Mouse (Mus musculus): ENCODE data around the gene Cmklr1. TPM values are rescaled to one million over a fixed set of nuclear protein-coding genes. Genes with fewer than 3 reads are reported as not detected.

Gene Cmklr1
- polyA plus RNA-seq, 1 experiment from 2014 or later: 63.8 TPM

- Histone ChIP-seq H3K4me1 (ENCODE audit: insufficient read depth, low read depth, low read length) (no peaks in the 10 kb centered on the region), H3K4me2 (replicated peaks; ENCODE audit: low read depth, low read length) (no peak overlapping the region), H3K9me3 (ENCODE audit: low read length) (no peaks in the 10 kb centered on the region), H3K27ac (ENCODE audit: low read length) (no peak overlapping the region), H3K27me3 (replicated peaks; ENCODE audit: insufficient read depth, low read length) (no peaks in the 10 kb centered on the region), H3K4me3 (ENCODE audit: low read depth, low read length) (no peak overlapping the region), H3K9ac (replicated peaks; ENCODE audit: low read depth) (no peak overlapping the region), H3K36me3 (ENCODE audit: insufficient read depth, low read length) (no peaks in the 10 kb centered on the region)
- 77% methylated on average over 9 of the region's 9 CpGs for WGBS
- no peak for DNase-seq (ENCODE audit: low spot score)
- ATAC-seq: no peak
- TF ChIP-seq EP300 (IDR thresholded peaks at IDR 0.05) (no peak), CTCF (IDR thresholded peaks at IDR 0.05) (no peak)
These were observed 46.8 kb downstream of the Cmklr1 start for GRCm38 (mm10) chr5:113603471-113603870.

GRCm38 (mm10) chr5:113600803-113601202, 49.4 kb downstream of the Cmklr1 start:
- TF ChIP-seq EP300 (IDR thresholded peaks at IDR 0.05) (no peak), CTCF (IDR thresholded peaks at IDR 0.05) (no peak)
- Histone ChIP-seq H3K4me3 (ENCODE audit: low read depth, low read length) (no peak overlapping the region), H3K27me3 (replicated peaks; ENCODE audit: insufficient read depth, low read length) (no peaks in the 10 kb centered on the region), H3K36me3 (ENCODE audit: insufficient read depth, low read length) (no peaks in the 10 kb centered on the region), H3K27ac (ENCODE audit: low read length) (no peak overlapping the region), H3K9ac (replicated peaks; ENCODE audit: low read depth) (no peak overlapping the region), H3K4me2 (replicated peaks; ENCODE audit: low read depth, low read length) (no peak overlapping the region), H3K4me1 (ENCODE audit: insufficient read depth, low read depth, low read length) (no peaks in the 10 kb centered on the region), H3K9me3 (ENCODE audit: low read length) (no peaks in the 10 kb centered on the region)
- WGBS: 85% methylated on average over 4 of the region's 4 CpGs
- no peak for ATAC-seq
- DNase-seq (ENCODE audit: low spot score): no peak

GRCm38 (mm10) chr5:113600181-113600580, 50.0 kb downstream of the Cmklr1 start:
- Histone ChIP-seq H3K4me1 (ENCODE audit: insufficient read depth, low read depth, low read length) (no peaks in the 10 kb centered on the region), H3K4me3 (ENCODE audit: low read depth, low read length) (no peak overlapping the region), H3K9me3 (ENCODE audit: low read length) (no peaks in the 10 kb centered on the region), H3K9ac (replicated peaks; ENCODE audit: low read depth) (no peak overlapping the region), H3K27me3 (replicated peaks; ENCODE audit: insufficient read depth, low read length) (no peaks in the 10 kb centered on the region), H3K27ac (ENCODE audit: low read length) (no peak overlapping the region), H3K4me2 (replicated peaks; ENCODE audit: low read depth, low read length) (no peak overlapping the region), H3K36me3 (ENCODE audit: insufficient read depth, low read length) (no peaks in the 10 kb centered on the region)
- DNase-seq (ENCODE audit: low spot score) (no peak), ATAC-seq (no peak)
- TF ChIP-seq CTCF (IDR thresholded peaks at IDR 0.05) (no peak), EP300 (IDR thresholded peaks at IDR 0.05) (no peak)
- 81% methylated on average over 3 of the region's 3 CpGs for WGBS

- ATAC-seq: no peak
- DNase-seq (ENCODE audit: low spot score): no peak
- no peaks in the 10 kb centered on the region for H3K9me3 ChIP-seq (ENCODE audit: low read length)
- TF ChIP-seq EP300 (IDR thresholded peaks at IDR 0.05): no peak
- TF ChIP-seq CTCF (IDR thresholded peaks at IDR 0.05): no peak
- H3K36me3 ChIP-seq (ENCODE audit: insufficient read depth, low read length): no peaks in the 10 kb centered on the region
- WGBS: 54% methylated on average over 9 of the region's 9 CpGs
- H3K9ac ChIP-seq (replicated peaks; ENCODE audit: low read depth): no peak overlapping the region
- no peak overlapping the region for H3K4me2 ChIP-seq (replicated peaks; ENCODE audit: low read depth, low read length)
- H3K4me1 ChIP-seq (ENCODE audit: insufficient read depth, low read depth, low read length): no peaks in the 10 kb centered on the region
- no peaks in the 10 kb centered on the region for H3K27me3 ChIP-seq (replicated peaks; ENCODE audit: insufficient read depth, low read length)
- no peak overlapping the region for H3K27ac ChIP-seq (ENCODE audit: low read length)
- no peak overlapping the region for H3K4me3 ChIP-seq (ENCODE audit: low read depth, low read length)
These were observed 53.4 kb downstream of the Cmklr1 start for GRCm38 (mm10) chr5:113596780-113597353.

GRCm38 (mm10) chr5:113596252-113596651, 54.0 kb downstream of the Cmklr1 start:
- WGBS: 77% methylated on average over 9 of the region's 9 CpGs
- H3K4me2 ChIP-seq (replicated peaks; ENCODE audit: low read depth, low read length): no peak overlapping the region
- H3K27me3 ChIP-seq (replicated peaks; ENCODE audit: insufficient read depth, low read length): no peaks in the 10 kb centered on the region
- TF ChIP-seq EP300 (IDR thresholded peaks at IDR 0.05) (no peak), CTCF (IDR thresholded peaks at IDR 0.05) (no peak)
- DNase-seq (ENCODE audit: low spot score): no peak
- H3K9me3 ChIP-seq (ENCODE audit: low read length): no peaks in the 10 kb centered on the region
- H3K4me3 ChIP-seq (ENCODE audit: low read depth, low read length): no peak overlapping the region
- no peaks in the 10 kb centered on the region for H3K4me1 ChIP-seq (ENCODE audit: insufficient read depth, low read depth, low read length)
- no peak overlapping the region for H3K27ac ChIP-seq (ENCODE audit: low read length)
- no peak overlapping the region for H3K9ac ChIP-seq (replicated peaks; ENCODE audit: low read depth)
- no peak for ATAC-seq
- no peaks in the 10 kb centered on the region for H3K36me3 ChIP-seq (ENCODE audit: insufficient read depth, low read length)

GRCm38 (mm10) chr5:113593911-113594705, 56.1 kb downstream of the Cmklr1 start:
- Histone ChIP-seq H3K9me3 (ENCODE audit: low read length) (no peaks in the 10 kb centered on the region), H3K4me3 (ENCODE audit: low read depth, low read length) (no peak overlapping the region), H3K27ac (ENCODE audit: low read length) (no peak overlapping the region), H3K9ac (replicated peaks; ENCODE audit: low read depth) (no peak overlapping the region), H3K36me3 (ENCODE audit: insufficient read depth, low read length) (no peaks in the 10 kb centered on the region), H3K4me1 (ENCODE audit: insufficient read depth, low read depth, low read length) (no peaks in the 10 kb centered on the region), H3K27me3 (replicated peaks; ENCODE audit: insufficient read depth, low read length) (no peaks in the 10 kb centered on the region), H3K4me2 (replicated peaks; ENCODE audit: low read depth, low read length) (no peak overlapping the region)
- WGBS: 79% methylated on average over 6 of the region's 6 CpGs
- no peak for TF ChIP-seq EP300 (IDR thresholded peaks at IDR 0.05)
- no peak for TF ChIP-seq CTCF (IDR thresholded peaks at IDR 0.05)
- DNase-seq (ENCODE audit: low spot score) (no peak), ATAC-seq (no peak)
